Comparison of ENCODE assay signal across 8 mouse cellular contexts in genomic region chr5:129454802-129455528, GRCm38 (mm10). TPM values are rescaled to one million over a fixed set of nuclear protein-coding genes. Genes with fewer than 3 reads are reported as not detected.
A peak's percentile ranks its signal among the peaks of the same experiment; 100 is the strongest.
DNase-seq lines count a peak whose midpoint lies in the region; ATAC-seq lines count a peak whose summit lies in the region.

No protein-coding gene starts in this region.

- intact Hi-C loops in left cerebral cortex, postnatal 10 days (cut with DNase I) = no loop called here

- H3K4me1 ChIP-seq in megakaryocyte, embryonic 14.5 days = peaks cover 25% of the 10 kb centered on the region
- H3K4me1 ChIP-seq in embryonic facial prominence, embryonic 10.5 days = peaks cover 61% of the 10 kb centered on the region
- peaks cover 9% of the 10 kb centered on the region for H3K4me1 ChIP-seq in intestine, embryonic 15.5 days (replicated peaks)
- H3K4me1 ChIP-seq in stomach, embryonic 14.5 days (ENCODE audit: control insufficient read depth, insufficient read depth, low read length) = peaks cover 7% of the 10 kb centered on the region

- H3K4me2 ChIP-seq in intestine, embryonic 15.5 days (replicated peaks) = peak overlapping the region; percentile 50
- peak overlapping the region; percentile 30 for H3K4me2 ChIP-seq in stomach, embryonic 14.5 days (replicated peaks; ENCODE audit: low read depth, low read length)

- no peak overlapping the region for H3K9ac ChIP-seq in intestine, embryonic 15.5 days
- no peak overlapping the region for H3K9ac ChIP-seq in stomach, embryonic 14.5 days (replicated peaks; ENCODE audit: low read depth, low read length)

- 16% methylated on average over 13 of the region's 13 CpGs for WGBS in embryonic facial prominence, embryonic 10.5 days
- WGBS in intestine, embryonic 15.5 days = 8% methylated on average over 13 of the region's 13 CpGs
- 9% methylated on average over 13 of the region's 13 CpGs for WGBS in stomach, embryonic 14.5 days

- peak; percentile 79 for DNase-seq in embryonic facial prominence, embryonic 10.5 days (ENCODE audit: low spot score)
- peak; percentile 33 for DNase-seq in gonadal fat pad, adult 2 months (ENCODE audit: low read depth)
- peak; percentile 82 to 86 for DNase-seq in left cerebral cortex, postnatal 10 days (ENCODE audit: extremely low spot score in 1 of 2, low spot score in 2 of 2)

- peak overlapping the region; percentile 73 for H3K27ac ChIP-seq in embryonic facial prominence, embryonic 10.5 days (replicated peaks)
- peak overlapping the region; percentile 73; the same call in 1 of the 2 replicates for H3K27ac ChIP-seq in intestine, embryonic 15.5 days
- peak overlapping the region; percentile 44; the same call in 1 of the 2 replicates for H3K27ac ChIP-seq in stomach, embryonic 14.5 days (ENCODE audit: low read length)

- peak overlapping the region; percentile 85 for H3K4me3 ChIP-seq in megakaryocyte, embryonic 14.5 days (replicated peaks)
- H3K4me3 ChIP-seq in embryonic facial prominence, embryonic 10.5 days = peak overlapping the region; percentile 25; the same call in 1 of the 2 replicates
- H3K4me3 ChIP-seq in intestine, embryonic 15.5 days (replicated peaks) = peak overlapping the region; percentile 15
- H3K4me3 ChIP-seq in stomach, embryonic 14.5 days (ENCODE audit: low read depth, low read length) = no peak overlapping the region

- H3K27me3 ChIP-seq in megakaryocyte, embryonic 14.5 days (replicated peaks) = peaks cover 25% of the 10 kb centered on the region
- H3K27me3 ChIP-seq in embryonic facial prominence, embryonic 10.5 days (replicated peaks; ENCODE audit: low read depth, poor library complexity, severe bottlenecking) = no peaks in the 10 kb centered on the region
- H3K27me3 ChIP-seq in intestine, embryonic 15.5 days (replicated peaks) = 0 out of 2 replicates have a peak, but pooled peaks cover 4% of the 10 kb centered on the region
- H3K27me3 ChIP-seq in stomach, embryonic 14.5 days (ENCODE audit: control insufficient read depth, insufficient read depth, low read length) = no peaks in the 10 kb centered on the region

- H3K9me3 ChIP-seq in megakaryocyte, embryonic 14.5 days = no peaks in the 10 kb centered on the region
- no peaks in the 10 kb centered on the region for H3K9me3 ChIP-seq in embryonic facial prominence, embryonic 10.5 days
- no peaks in the 10 kb centered on the region for H3K9me3 ChIP-seq in intestine, embryonic 15.5 days
- H3K9me3 ChIP-seq in stomach, embryonic 14.5 days (ENCODE audit: control insufficient read depth, low read depth, low read length) = no peaks in the 10 kb centered on the region

- H3K36me3 ChIP-seq in megakaryocyte, embryonic 14.5 days (replicated peaks; ENCODE audit: low read length) = no peaks in the 10 kb centered on the region
- H3K36me3 ChIP-seq in embryonic facial prominence, embryonic 10.5 days (replicated peaks) = no peaks in the 10 kb centered on the region
- no peaks in the 10 kb centered on the region for H3K36me3 ChIP-seq in intestine, embryonic 15.5 days
- H3K36me3 ChIP-seq in stomach, embryonic 14.5 days (ENCODE audit: control insufficient read depth, insufficient read depth, low read length) = no peaks in the 10 kb centered on the region

- no peak for ATAC-seq in megakaryocyte, adult 5-6 weeks (ENCODE audit: poor library complexity, severe bottlenecking)
- peak; percentile 98 for ATAC-seq in intestine, embryonic 15.5 days
- ATAC-seq in megakaryocyte-erythroid progenitor cell, adult 5-6 weeks (replicated peaks; ENCODE audit: low FRiP score, low TSS enrichment, poor library complexity, severe bottlenecking) = peak; percentile 71
- peak; percentile 94 for ATAC-seq in stomach, embryonic 14.5 days (ENCODE audit: insufficient number of reproducible peaks, insufficient read depth, low FRiP score, low read depth)

RNA-seq across cellular contexts. Expression of gene Sfswap, which starts 46.1 kb away (rescaled TPM):
- 48.3 and 60.9 TPM in 2 replicates for polyA plus RNA-seq in megakaryocyte, embryonic 14.5 days (2012; ENCODE audit: insufficient read depth, low replicate concordance)
- total RNA-seq in megakaryocyte, adult 5-6 weeks (2015) = 48.3 and 48.8 TPM in 2 replicates
- 57.6 and 74.0 TPM in 2 replicates for total RNA-seq in megakaryocyte, adult 5-6 weeks (2017)
- 43.0 and 43.7 TPM in 2 replicates for polyA plus RNA-seq in embryonic facial prominence, embryonic 10.5 days (2016; fragmentation: Nextera tagmentation; extraction: Ambion mirVana)
- polyA plus RNA-seq in gonadal fat pad, adult 2 months (2012; rRNA removed) = 52.8 and 57.0 TPM in 2 replicates
- 29.2 and 32.5 TPM in 2 replicates for polyA plus RNA-seq in intestine, embryonic 15.5 days (2015; fragmentation: Nextera tagmentation; extraction: Ambion mirVana)
- 100 to 1,000 TPM; 125 to 134 TPM for total RNA-seq in left cerebral cortex, postnatal 10 days (2021)
- 86.2 and 135 TPM in 2 replicates for total RNA-seq in megakaryocyte-erythroid progenitor cell, adult 5-6 weeks (2014; fragmentation: Nextera tagmentation)
- total RNA-seq in megakaryocyte-erythroid progenitor cell, adult 5-6 weeks (2017) = 62.5 and 64.0 TPM in 2 replicates
- polyA plus RNA-seq in stomach, embryonic 14.5 days (2014; fragmentation: Nextera tagmentation; extraction: Ambion mirVana) = 55.9 and 56.7 TPM in 2 replicates

Comparison
In these comparisons a context has a peak if more than half of its experiments do, and no peak if none do; other contexts are left out.
1. DNase-seq: peak in every context shown above with its lines; median percentile 84 in left cerebral cortex, postnatal 10 days; 79 in embryonic facial prominence, embryonic 10.5 days; 33 in gonadal fat pad, adult 2 months.